Mouse (Mus musculus) CH12.LX (cell line): ENCODE measurements around the gene Tnnc1. TPM values are rescaled to one million over a fixed set of nuclear protein-coding genes. Genes with fewer than 3 reads are reported as not detected.

ENCODE experiments used
- DNase-seq: peaks from one replicate; pipeline ENCODE4 v3.0.0-alpha.2; 2013; ENCODE audit errors: extremely low read depth
- H3K27ac ChIP-seq: 2 replicates; pipeline ENCODE4 v1.5.1; 2012; ENCODE audit warnings: low read depth, mild to moderate bottlenecking, control low read depth, moderate library complexity; ENCODE audit not compliant: insufficient read depth
- H3K27me3 ChIP-seq: replicated peaks from 2 replicates; pipeline ENCODE3; 2012; ENCODE audit warnings: inconsistent platforms
- H3K36me3 ChIP-seq, 2 experiments: replicated peaks in 1 of 2; 2 replicates each; pipeline versions ENCODE3 to v1.6.1; 2012; ENCODE audit warnings: inconsistent platforms in 1 of 2, low read length in 1 of 2, mild to moderate bottlenecking in 1 of 2, mixed read lengths in 1 of 2, moderate library complexity in 1 of 2; ENCODE audit not compliant: control insufficient read depth in 1 of 2, insufficient read depth in 1 of 2
- H3K4me1 ChIP-seq, 2 experiments: 2 replicates each; pipeline ENCODE4 v1.6.1; 2012; ENCODE audit warnings: inconsistent platforms in 1 of 2, moderate library complexity in 1 of 2; ENCODE audit not compliant: insufficient read depth in 2 of 2, control insufficient read depth in 1 of 2
- H3K4me2 ChIP-seq: 2 replicates; pipeline ENCODE4 v1.6.1; 2012; ENCODE audit warnings: low read depth, mild to moderate bottlenecking, control low read depth; ENCODE audit not compliant: poor library complexity, insufficient read depth, severe bottlenecking
- H3K4me3 ChIP-seq, 3 experiments: fragments of 150-350 bp in 1 of 3; sonication (generic) in 1 of 3; replicated peaks in 1 of 3; 2 replicates each; pipeline versions ENCODE3 to v1.5.1; 2011 to 2012; ENCODE audit warnings: low read depth in 2 of 3, low read length in 2 of 3, mild to moderate bottlenecking in 2 of 3, moderate library complexity in 2 of 3, control low read depth in 1 of 3, improper control_type of control experiment in 1 of 3, inconsistent platforms in 1 of 3, mixed read lengths in 1 of 3; ENCODE audit not compliant: poor library complexity in 1 of 3
- H3K79me2 ChIP-seq: replicated peaks from 2 replicates; pipeline ENCODE4 v1.6.1; 2012; ENCODE audit warnings: mild to moderate bottlenecking, moderate library complexity; ENCODE audit not compliant: control insufficient read depth, poor library complexity, insufficient read depth, severe bottlenecking; ENCODE audit errors: extremely low read depth
- H3K9ac ChIP-seq: 2 replicates; pipeline ENCODE4 v1.6.1; 2012; ENCODE audit warnings: low read depth, mild to moderate bottlenecking, control low read depth, moderate library complexity; ENCODE audit not compliant: insufficient read depth
- H3K9me3 ChIP-seq: replicated peaks from 2 replicates; pipeline ENCODE3; 2012; ENCODE audit warnings: low read length, inconsistent platforms, mixed read lengths
- CTCF ChIP-seq, 2 experiments: IDR thresholded peaks in 1 of 2; conservative IDR thresholded peaks in 1 of 2; 2 replicates each; pipeline ENCODE4 v1.5.1; 2011 to 2012; ENCODE audit warnings: low read depth in 2 of 2, low read length in 2 of 2, improper control_type of control experiment in 1 of 2, inconsistent platforms in 1 of 2, mild to moderate bottlenecking in 1 of 2, moderate library complexity in 1 of 2
- EP300 ChIP-seq: IDR thresholded peaks from 2 replicates; pipeline ENCODE4 v1.6.1; 2011; ENCODE audit warnings: low read length, improper control_type of control experiment
- ETS1 ChIP-seq: conservative IDR thresholded peaks from 2 replicates; pipeline ENCODE4 v1.6.1; 2012; ENCODE audit warnings: low read depth, mild to moderate bottlenecking, inconsistent platforms, low read length, improper control_type of control experiment, moderate library complexity
- HCFC1 ChIP-seq: IDR thresholded peaks from 2 replicates; pipeline ENCODE4 v1.6.1; 2012; ENCODE audit warnings: low read depth, mild to moderate bottlenecking, inconsistent platforms, low read length, improper control_type of control experiment
- MEF2A ChIP-seq: IDR thresholded peaks from 2 replicates; pipeline ENCODE4 v1.6.1; 2014; ENCODE audit warnings: low read depth, mild to moderate bottlenecking, inconsistent platforms, low read length, improper control_type of control experiment, borderline replicate concordance
- NELFE ChIP-seq: IDR thresholded peaks from 2 replicates; pipeline ENCODE4 v1.6.1; 2011; ENCODE audit warnings: low read depth, low read length, improper control_type of control experiment
- NRF1 ChIP-seq: IDR thresholded peaks from 2 replicates; pipeline ENCODE4 v1.6.1; 2014; ENCODE audit warnings: low read depth, mild to moderate bottlenecking, inconsistent platforms, low read length, improper control_type of control experiment, moderate library complexity
- POLR2A ChIP-seq: IDR thresholded peaks from 2 replicates; pipeline ENCODE4 v1.6.1; 2011; ENCODE audit warnings: low read depth, mild to moderate bottlenecking, improper control_type of control experiment, low read length
- POLR2AphosphoS2 ChIP-seq: IDR thresholded peaks from 2 replicates; pipeline ENCODE4 v1.6.1; 2011; ENCODE audit warnings: low read depth, low read length, improper control_type of control experiment
- RCOR1 ChIP-seq: conservative IDR thresholded peaks from 2 replicates; pipeline ENCODE4 v1.6.1; 2012; ENCODE audit warnings: low read depth, mild to moderate bottlenecking, inconsistent platforms, low read length, improper control_type of control experiment
- SIN3A ChIP-seq: IDR thresholded peaks from 2 replicates; pipeline ENCODE4 v1.6.1; 2012; ENCODE audit warnings: low read length, improper control_type of control experiment, inconsistent platforms
- SMC3 ChIP-seq: IDR thresholded peaks from 2 replicates; pipeline ENCODE4 v1.6.1; 2011; ENCODE audit warnings: low read depth, low read length, improper control_type of control experiment
- UBTF ChIP-seq: IDR thresholded peaks from 2 replicates; pipeline ENCODE4 v1.6.1; 2012; ENCODE audit warnings: low read depth, mild to moderate bottlenecking, inconsistent platforms, low read length, improper control_type of control experiment, moderate library complexity
- USF1 ChIP-seq: IDR thresholded peaks from 2 replicates; pipeline ENCODE4 v1.6.1; 2014; ENCODE audit warnings: low read depth, mild to moderate bottlenecking, inconsistent platforms, low read length, improper control_type of control experiment
- USF2 ChIP-seq: conservative IDR thresholded peaks from 2 replicates; pipeline ENCODE4 v1.6.1; 2011; ENCODE audit warnings: low read depth, low read length, improper control_type of control experiment
- dilution Hi-C: fragments of 300-500 bp; cut with MboI; formaldehyde crosslinking; loops from 2 replicates; pipeline ENCODE4 v1.14.3; 2020; ENCODE audit warnings: low sequenced_read_pairs; ENCODE audit not compliant: extremely low pct_unique_long_range_greater_than_20kb, extremely low pct_ligation_motif_present
- in situ Hi-C: fragments of 300-500 bp; cut with MboI; formaldehyde crosslinking; loops from 3 replicates; pipeline ENCODE4 v1.14.3; 2019; ENCODE audit warnings: low sequenced_read_pairs, low pct_ligation_motif_present, low pct_unique_long_range_greater_than_20kb, mixed read lengths
- polyA plus RNA-seq: library from polyadenylated mRNA; unstranded; fragments of >175 nt; gene quantifications from 2 replicates; pipeline ENCODE4 v1.2.1, GENCODE M21; 2012; ENCODE audit warnings: low read depth; ENCODE audit not compliant: insufficient read length
- total RNA-seq, 2 experiments: library from RNA; depleted of rRNA; stranded (reverse); fragments of 300-350 nt in 1 of 2; fragments of >200 nt in 1 of 2; gene quantifications; 2 replicates each; pipeline ENCODE4 v1.2.3; 2012 to 2014

Gene Tnnc1
- total and polyA plus RNA-seq, 3 experiments = 0.25 to 0.66 (median 0.63) TPM

- in situ Hi-C loops = no loop called here
- no peak for TF ChIP-seq HCFC1
- TF ChIP-seq USF2 = no peak
- no peak for TF ChIP-seq EP300
- no peak for TF ChIP-seq SMC3
- TF ChIP-seq CTCF (conservative IDR thresholded peaks at IDR 0.05 in 1 of 2, IDR thresholded peaks at IDR 0.05 in 1 of 2; ENCODE audit: low read depth in 2 of 2, low read length in 2 of 2) = no peak
- no peak for TF ChIP-seq SIN3A
- TF ChIP-seq NRF1 = no peak
- TF ChIP-seq NELFE = no peak
- no peaks in the 10 kb centered on the region for H3K9me3 ChIP-seq
- H3K79me2 ChIP-seq = no peaks in the 10 kb centered on the region
- H3K4me3 ChIP-seq = no peak overlapping the region
- no peaks in the 10 kb centered on the region for H3K27me3 ChIP-seq
- peaks cover 87 to 98% of the 10 kb centered on the region in 2 experiments for H3K36me3 ChIP-seq
- no peak for DNase-seq
- H3K9ac ChIP-seq = no peak overlapping the region
- H3K27ac ChIP-seq = no peak overlapping the region
- dilution Hi-C loops = no loop called here
- no peaks in the 10 kb centered on the region for H3K4me1 ChIP-seq
- H3K4me2 ChIP-seq = no peak overlapping the region
These were observed 28.3 kb upstream of the Tnnc1 start for GRCm38 (mm10) chr14:31179677-31180365.

DNA sequence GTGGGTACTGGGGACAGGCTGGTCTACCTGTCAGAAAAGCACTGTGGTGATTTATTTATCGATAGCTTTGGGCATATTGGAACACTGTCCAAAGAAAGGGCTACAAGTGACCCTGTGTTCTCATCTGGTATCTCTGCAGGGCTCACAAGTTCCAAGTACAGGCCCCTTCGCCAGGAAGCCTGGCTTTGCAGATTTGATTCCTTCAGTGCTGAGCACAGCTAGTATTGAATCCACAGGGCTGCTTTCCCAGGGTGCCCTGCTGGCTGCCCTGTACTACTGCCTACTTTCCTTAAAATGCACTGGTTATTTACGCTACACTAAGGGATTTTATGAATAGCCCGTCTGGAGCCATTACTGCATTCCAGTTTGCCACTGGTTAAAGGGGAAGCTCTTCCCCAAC, 26.6 kb upstream of the Tnnc1 start:
- in situ Hi-C loops = no loop called here
- no peaks in the 10 kb centered on the region for H3K4me1 ChIP-seq
- H3K27ac ChIP-seq = no peak overlapping the region
- peaks cover 84 to 98% of the 10 kb centered on the region in 2 experiments for H3K36me3 ChIP-seq
- H3K4me2 ChIP-seq = no peak overlapping the region
- H3K79me2 ChIP-seq = no peaks in the 10 kb centered on the region
- no peak for TF ChIP-seq POLR2A
- TF ChIP-seq MEF2A = no peak
- no peak for TF ChIP-seq POLR2AphosphoS2
- no peak for TF ChIP-seq USF1
- no peak for TF ChIP-seq USF2
- no peak for TF ChIP-seq UBTF
- TF ChIP-seq, all 38 proteins: peak for 0
- Histone ChIP-seq H3K4me3 (no peak overlapping the region), H3K9me3 (no peaks in the 10 kb centered on the region), H3K9ac (no peak overlapping the region), H3K27me3 (no peaks in the 10 kb centered on the region)
- dilution Hi-C loops = no loop called here
- DNase-seq = no peak

DNA sequence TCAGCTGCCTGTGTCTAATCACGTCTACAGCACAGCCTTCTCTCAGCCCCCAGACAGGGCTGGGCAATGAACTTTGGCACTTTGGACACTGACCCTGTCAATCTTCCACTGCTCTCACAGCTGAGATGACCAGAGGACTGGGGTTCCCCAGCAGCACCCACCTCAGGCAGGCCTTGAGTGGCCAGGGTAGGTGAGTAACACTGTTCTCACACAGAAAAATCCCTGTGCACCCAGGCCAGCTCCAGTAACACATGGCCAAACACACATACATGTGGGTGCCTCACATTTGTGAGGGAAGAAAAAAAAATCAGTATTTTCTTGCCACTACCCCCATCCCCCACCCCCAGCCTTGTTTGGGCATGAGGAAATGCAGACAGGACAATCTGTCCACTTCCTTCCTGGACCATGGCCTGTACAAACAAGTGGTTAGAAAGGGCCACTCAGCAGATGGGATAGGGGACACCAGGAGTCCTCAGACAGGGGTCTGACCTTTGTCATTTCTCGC, 25.3 kb upstream of the Tnnc1 start:
- Histone ChIP-seq H3K9ac (no peak overlapping the region), H3K4me2 (no peak overlapping the region), H3K79me2 (no peaks in the 10 kb centered on the region), H3K27me3 (no peaks in the 10 kb centered on the region), H3K36me3 (peaks cover 83 to 98% of the 10 kb centered on the region in 2 experiments), H3K27ac (no peak overlapping the region), H3K4me1 (no peaks in the 10 kb centered on the region; a peak in 1 of 4 replicates), H3K4me3 (no peak overlapping the region), H3K9me3 (no peaks in the 10 kb centered on the region)
- no peak for TF ChIP-seq RCOR1
- TF ChIP-seq ETS1 = no peak
- no peak for DNase-seq
- dilution Hi-C loops (no loop called here), in situ Hi-C loops (no loop called here)
